Mouse (Mus musculus): Measurements from ENCODE around the gene Spryd4.
"Not testable (repeated sequence)": the region's sequence is repeated elsewhere in the genome, so short reads cannot be mapped to it uniquely, and the experiment has no call there.

Spryd4 gene

DNA sequence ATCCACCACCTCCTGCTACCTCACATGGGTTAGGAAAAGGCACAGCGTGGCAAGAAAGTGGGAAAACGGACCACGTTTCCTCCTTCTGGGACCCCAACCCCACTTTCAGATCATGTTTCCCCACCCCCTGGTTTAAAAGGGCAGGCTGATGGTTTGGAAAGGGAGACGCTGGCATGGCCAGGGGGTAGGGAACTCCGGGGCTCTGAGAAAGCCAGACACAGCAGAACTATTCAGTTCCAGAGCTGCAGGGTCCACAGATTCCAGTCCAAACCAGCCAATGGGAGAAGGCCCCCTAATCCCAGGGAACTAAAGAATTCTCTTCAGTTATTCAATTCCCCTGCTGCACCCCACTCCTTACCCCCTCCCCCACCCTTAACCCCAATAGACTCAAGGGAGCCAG lies 13.5 kb upstream of the Spryd4 start:
- no peak for DNase-seq

DNA sequence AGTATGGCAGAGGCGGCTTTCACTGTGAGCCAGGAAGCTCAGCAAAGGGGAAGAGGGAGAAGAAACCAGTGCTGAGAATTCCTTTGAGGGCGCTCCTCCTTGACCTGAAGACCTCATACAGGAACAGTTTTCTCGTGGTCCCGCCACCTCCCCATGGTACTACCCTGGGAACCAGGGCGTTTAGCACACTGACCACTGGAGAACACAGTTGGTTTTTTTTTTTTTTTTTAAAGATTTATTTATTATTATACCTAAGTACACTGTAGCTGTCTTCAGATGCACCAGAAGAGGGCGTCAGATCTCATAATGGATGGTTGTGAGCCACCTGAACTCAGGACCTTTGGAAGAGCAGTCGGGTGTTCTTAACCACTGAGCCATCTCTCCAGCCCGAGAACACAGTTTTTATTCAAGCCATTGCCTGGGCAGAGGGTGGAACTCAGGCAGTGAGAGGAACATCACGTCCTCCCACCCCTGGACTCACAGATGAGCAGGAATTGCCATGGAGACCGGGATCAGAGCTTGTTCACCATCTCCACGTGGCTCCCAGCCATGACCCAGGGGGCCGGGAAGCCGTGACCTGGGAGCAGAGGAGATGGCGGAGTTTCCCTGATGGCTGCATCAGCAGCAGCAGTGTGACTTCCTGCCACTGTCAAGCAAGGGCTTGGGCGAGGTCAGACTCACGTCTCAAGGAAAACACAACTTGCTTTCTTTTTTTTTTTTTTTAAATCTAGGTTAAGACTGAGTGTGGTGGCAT lies 10.1 kb upstream of the Spryd4 start:
- DNase-seq: no peak

DNA sequence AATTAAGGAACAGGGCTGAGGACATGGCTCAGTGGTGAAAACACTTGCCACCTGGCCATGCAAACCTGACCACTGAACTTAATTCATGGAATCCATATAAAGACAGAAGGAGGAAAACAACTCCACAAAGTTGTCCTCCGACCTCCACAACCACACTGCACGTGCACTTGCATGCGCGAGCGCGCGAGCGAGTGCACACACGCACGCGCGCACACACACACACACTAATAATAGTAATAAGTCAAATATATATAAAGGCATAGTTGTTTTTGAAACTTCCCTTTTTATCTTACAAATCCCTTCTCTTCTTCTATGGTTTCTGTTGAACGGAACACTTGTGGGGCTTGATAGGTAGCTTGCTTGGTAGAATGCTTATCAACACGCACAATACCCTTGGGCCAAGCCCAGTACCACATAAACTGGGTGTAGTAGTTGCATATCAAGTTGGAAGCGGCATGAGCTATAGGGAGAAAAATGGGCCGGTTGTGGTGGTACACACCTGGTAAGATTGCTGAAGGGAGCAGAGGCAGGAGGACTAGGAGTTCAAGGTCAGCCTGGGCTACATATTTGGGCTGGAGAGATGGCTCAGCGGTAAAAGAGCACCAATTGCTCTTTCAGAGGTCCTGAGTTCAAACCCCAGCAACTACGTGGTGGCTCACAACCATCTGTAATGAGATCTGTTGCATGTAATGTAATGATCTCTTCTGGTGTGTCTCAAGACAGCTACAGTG lies 6.9 kb upstream of the Spryd4 start:
- DNase-seq: no peak

DNA sequence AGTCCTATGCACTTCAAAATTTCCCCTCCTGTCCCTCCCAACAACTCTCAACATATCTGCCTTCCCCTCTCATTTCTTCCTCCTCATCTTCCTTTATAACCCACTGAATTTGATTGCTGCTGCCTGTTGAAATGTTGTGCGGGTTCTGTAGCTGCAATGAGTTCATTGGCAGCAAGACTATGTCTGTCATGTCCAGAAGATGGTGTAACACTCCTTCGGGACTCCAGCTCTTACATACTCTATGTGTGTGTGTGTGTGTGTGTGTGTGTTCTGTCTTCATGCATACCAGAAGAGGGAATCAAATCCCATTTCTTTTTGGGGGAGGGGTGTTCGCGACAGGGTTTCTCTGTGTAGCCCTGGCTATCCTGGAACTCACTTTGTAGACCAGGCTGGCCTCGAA lies 3.4 kb upstream of the Spryd4 start:
- DNase-seq: no peak

DNA sequence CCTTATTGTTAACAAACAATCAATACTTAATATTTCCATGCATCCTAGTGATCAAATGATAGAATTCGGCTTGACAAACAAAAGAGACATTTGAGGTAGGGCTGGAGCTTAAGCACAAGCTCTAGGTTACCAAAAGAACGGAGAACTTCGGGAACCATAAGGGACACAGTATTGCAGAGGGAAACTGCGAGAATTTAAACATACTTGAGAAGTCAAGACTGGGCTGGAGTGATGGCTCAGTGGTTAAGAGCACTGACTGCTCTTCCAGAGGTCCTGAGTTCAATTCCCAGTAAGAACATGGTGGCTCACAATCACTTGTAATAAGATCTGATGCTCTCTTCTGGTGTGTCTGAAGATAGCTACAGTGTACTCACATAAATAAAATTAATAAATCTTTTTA lies 2.5 kb upstream of the Spryd4 start:
- not testable (repeated sequence) for DNase-seq

DNA sequence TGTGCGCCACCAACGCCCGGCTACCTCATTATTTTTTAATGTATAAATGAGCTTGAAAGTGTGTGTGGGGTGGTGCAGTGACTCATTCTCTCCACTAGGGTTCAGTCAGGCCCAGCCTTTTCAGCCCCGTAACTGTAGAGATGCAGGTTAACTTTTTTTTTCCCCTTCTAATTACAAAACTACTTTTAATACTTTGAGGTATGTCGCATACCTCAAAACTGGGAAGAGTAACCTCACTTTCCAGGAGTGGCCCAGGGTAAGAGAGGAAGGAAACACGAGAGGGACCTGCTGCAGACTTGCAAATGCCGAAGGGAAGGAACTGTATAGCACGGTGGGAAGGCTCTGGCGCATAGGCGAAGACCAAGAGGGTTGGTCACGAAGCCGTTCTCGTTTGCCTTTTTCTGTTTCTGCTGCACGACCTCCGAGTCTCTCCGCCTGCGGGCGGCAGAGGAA lies 1.3 kb upstream of the Spryd4 start:
- peak; percentile 39 for DNase-seq

DNA sequence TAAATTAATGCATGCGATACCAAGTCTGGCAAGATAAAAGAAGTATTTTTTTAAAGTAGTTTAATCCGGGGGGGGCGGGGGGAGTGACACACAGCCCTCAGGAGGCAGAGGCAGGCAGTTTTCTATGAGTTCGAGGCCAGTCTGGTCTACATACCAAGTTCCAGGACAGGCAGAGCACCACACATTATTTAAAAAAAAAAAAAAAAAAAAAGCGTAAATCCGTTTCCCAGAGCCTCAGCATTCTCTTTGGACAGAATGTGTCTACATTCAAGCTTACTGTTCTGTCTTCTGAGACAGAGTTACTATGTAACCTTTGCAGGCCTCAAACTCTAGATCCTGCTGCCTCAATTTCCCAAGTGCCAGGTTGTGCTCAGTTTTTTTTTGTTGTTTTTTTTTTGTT lies 541 bp upstream of the Spryd4 start:
- no peak for DNase-seq

DNA sequence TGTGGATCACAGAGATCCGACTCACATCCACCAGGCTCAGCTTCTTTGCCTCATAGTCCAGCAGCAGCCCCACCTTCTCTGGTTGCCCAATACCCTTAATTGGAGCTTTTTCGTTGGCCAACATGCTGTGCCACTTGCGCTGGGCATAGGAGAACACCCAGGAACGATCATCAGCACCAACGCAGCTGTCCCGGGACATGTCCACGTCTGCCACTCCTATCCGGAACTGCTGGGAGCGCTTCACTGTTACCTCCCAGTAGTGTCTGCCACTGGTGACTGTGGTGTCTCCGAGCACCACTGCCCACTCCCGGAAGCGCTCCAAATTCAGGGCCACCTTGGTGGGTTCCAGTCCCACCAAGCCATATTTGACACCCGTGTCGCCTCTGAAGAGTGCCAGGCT lies 653 bp downstream of the Spryd4 start:
- DNase-seq: no peak

DNA sequence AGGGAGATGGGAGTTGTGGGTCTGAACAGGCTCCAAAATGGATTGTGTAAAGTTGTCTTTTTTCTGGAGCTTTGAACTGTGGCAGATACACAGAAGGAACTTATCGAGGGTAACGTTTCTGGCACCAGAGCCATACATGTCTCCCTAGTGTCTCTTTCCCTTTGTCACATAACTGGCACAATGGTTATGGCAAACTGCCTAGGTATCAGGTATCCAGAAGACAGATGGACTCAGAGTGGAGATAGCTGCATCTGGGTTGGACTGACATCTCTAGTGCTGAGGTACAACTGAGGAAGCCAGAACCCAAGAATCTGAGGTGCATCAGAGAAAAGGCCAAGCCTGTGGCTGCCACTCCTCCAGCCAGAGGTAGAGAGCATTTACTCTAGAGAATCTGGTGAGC lies 1.5 kb downstream of the Spryd4 start:
- DNase-seq: no peak

DNA sequence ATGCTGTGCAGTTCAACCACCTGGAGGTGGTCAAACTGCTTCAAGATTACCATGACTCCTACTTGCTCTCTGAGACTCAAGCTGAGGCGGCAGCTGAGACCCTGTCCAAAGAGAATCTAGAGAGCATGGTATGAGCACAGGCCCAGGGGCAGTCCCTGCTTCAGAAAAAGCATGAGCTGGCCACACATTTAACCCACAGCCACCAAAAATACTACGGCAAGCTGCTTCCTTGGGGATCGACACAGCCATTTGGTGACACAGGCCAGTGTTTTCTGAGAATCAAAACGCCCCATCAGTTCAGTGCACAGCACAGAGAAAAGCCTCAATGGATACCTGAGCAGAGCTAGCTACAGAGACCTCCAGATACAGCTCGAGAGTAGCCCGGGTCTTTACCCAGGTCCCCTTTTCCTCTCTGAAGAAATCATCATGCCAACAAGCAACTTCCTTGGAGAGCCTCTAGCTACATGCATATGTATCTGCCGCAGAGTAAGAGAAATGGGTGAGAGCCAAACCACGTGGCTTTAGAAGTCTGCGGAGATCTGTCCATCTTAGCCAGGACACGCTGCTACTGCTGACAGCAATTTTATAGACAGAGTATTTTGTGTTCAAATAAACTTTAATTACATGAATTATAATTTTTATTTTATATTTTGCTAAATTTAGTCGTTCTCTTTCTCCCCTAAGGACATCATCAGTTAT lies 2.1 kb downstream of the Spryd4 start:
- no peak for DNase-seq

DNA sequence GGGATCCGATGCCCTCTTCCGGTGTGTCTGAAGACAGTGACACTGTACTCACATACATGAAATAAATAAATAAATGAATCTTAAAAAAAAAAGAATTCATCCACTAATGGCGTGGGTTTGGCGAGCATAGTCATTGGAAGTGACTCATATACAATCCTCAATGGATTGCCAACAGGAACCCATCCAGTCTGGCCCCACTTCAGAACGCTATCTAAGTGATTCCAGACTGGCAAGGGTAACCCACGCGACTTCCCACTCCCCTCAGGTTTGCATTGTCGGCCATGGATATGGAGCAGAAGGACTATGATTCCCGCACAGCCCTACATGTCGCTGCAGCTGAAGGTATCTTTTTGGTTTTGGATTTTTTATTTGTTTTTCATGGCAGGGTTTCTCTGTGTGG lies 3.3 kb downstream of the Spryd4 start:
- no peak for DNase-seq

DNA sequence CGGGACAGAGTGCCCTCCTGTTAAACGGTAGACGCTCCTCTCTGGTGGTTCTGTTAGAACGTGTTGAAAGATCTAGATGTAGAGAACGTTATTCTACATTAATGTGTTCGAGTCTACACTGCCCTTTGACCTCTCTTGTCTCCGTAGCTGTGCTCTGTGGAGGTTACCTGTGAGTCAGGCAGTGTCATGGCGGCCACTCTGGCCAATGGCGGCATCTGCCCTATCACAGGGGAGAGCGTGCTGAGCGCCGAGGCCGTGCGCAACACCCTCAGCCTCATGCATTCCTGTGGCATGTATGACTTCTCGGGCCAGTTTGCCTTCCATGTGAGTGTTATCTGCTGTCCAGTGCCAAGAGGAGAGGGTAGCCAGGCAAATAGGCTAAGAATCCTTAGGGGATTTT lies 6.7 kb downstream of the Spryd4 start:
- DNase-seq: no peak

DNA sequence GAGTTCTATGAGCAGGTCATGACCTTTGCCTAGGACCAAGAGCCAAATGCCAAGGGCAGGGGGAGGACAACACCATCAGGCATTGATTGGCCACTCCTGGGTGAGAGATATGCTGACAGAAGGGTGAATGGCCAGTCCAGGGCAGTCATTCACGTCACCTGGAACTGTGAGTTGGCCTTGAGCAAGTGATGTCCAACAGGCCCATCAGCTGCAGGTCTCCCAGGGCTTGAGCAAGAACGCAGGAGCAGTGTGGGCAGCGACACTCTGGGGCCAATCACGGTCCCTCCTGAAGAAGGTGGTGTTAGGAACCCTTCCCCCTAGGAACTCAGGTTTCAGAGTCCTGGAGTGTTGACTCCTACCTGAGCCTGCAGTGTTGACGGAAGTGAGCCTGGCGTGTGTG lies 9.8 kb downstream of the Spryd4 start:
- no peak for DNase-seq

DNA sequence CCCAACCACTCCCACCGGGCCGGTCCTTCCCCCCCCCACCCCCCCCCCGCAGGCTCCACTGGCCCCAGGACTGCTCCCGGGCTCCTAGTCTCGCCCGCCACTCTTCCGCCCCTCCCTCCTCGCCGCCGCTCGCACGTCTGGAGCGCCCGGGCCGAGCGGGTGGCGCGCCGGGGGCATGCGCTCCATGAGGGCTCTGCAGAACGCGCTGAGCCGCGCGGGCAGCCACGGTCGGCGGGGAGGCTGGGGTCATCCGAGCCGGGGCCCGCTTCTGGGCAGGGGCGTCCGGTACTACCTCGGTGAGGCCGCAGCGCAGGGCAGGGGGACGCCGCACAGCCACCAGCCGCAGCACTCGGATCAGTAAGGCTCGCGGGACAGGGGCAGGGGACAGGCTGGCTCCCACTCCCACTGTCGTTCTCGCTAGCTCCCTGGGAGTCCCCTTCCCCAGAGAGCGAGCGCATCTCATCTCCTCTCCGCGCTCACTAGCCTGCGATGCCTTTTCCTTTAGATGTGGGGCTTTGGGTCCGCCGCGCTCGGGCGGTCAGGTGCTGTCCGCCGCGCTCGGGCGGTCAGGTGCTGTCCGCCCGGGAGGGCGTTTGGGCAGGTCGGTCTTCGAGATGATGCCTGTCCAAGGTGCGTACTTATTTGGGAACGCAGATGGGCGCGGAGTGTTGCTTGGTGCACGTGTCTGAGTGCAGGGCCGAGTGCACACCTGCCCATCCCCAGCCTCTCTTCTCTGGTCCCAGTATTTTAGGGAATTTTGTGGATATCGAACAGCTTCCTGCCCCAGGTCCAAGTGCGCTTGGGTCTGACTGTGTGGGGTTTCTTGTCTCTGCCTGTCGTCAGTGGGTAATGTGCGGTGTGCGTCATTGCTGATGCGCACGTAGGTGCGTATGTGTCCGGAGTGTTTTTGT lies 16.8 kb downstream of the Spryd4 start:
- DNase-seq: peak; percentile 48

DNA sequence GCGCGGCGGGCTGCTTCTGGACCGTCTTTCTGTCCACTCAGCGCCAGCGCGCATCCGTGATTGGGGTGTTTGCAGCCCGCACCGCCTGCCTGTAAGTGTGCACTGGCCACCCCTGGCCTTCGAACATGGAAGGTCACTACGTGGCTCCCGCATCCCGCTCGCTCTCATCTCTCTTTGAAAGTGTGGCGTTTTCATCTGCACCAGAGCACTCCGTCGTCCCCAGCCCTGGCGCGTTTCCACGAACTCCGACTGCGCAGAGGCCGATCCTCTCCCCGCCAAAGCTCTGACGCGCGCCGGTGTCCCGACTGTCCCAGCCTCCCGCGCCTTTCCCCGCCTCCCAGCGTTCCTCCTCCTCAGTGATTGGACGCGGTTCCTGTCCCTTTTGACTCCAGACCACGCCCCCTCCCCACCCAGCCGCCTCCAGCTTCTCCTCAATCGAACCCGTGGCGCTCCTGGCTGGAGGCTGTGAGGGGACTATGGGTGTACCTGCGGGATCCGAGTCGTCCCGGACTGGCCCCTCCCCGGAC lies 17.5 kb downstream of the Spryd4 start, which contains the start of gene Gls2:
Gene Gls2 (plus strand): TSS at position 434 of the 527 bp plus-strand sequence.
- peak; percentile 97 for DNase-seq

DNA sequence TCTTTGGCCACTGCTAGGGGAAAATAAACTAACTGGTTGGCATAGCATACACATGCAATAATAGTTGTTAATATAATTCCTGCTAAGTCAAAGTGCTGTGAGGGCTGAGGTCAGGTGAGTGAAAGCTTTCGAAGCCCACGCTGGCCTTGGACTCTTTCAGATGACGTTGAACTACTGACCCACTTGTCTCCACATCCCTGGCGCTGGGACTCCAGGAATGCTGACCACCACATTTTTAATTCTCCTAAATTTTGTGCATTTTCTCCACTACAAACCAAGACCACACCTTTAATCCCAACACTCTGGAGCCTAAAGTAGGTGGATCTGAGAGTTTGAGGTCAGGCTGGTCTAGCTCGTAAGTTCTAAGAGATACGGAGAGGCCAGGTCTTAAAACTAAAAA lies 18.5 kb downstream of the Spryd4 start:
- DNase-seq: no peak

DNA sequence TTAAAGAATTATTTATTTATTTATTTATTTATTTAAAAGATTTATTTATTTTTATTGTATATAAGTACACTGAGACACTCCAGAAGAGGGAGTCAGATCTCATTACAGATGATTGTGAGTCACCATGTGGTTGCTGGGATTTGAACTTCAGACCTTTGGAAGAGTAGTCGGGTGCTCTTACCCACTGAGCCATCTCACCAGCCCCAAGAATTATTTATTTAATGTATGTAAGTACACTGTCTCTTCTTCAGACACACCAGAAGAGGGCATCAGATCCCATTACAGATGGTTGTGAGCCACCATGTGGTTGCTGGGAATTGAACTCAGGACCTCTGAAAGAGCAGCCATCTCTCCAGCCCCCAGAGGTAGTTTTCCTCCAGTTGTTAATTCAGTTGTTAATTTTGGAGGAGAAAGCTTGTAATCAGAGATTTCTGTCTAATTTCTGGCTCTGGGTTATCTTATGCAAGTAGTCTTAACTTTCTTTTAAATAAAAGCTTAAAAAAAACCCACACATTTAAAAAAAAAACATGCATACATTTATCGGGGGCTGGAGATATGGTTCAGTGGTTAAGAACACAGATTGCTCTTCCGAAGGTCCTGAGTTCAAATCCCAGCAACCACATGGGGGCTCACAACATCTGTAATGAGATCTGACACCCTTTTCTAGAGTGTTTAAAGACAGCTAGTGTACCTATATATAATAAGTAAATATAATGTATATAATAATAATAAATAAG lies 19.4 kb downstream of the Spryd4 start:
- DNase-seq: not testable (repeated sequence)

DNA sequence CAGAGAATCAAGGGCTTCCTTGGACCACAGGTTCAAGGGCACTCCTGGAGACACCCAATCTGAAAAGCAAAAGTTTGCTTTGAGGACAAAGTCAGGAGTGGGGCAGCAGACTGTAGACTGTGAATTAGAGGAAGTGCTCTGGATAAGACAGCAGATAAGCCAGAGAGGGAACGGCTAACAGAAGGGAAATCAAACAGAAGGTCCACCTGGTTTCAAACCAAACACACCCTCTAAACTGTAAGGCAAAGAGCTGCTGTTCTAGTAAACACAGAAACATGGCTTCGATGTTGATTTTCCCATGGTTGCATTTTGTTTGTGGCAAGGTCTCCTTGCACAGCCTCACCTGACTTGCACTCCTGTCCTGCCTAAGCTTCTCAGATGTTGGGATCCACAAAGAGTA lies 20.1 kb downstream of the Spryd4 start:
- no peak for DNase-seq

DNA sequence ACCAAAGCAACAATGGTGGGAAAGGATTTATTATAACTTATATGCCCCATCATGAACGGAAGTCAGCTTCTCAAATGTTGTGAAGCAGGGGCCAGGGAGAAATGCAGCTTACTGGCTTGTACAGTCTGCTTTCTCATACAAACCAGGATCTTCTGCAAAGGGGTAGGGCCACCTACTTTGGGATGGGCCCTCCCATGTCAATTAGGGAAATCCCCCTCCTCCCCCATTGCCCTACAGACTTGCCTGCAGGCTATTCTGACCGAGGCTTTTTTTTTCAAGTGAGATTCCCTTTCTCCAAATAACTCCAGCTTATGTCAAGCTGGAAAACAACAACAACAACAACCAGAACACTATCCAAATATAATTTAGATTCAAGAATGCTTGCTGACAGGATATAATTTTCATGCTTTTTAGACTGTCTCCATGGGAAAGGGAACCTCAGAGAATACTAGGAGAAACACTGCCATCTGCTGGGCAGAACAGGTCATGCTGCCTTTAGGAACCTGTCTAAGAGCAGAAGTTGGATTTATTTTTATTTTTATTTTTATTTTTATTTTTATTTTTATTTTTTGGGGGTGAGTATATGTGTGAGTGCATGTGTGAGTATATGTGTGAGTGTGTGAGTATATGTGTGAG lies 23.2 kb downstream of the Spryd4 start:
- DNase-seq: peak; percentile 83

DNA sequence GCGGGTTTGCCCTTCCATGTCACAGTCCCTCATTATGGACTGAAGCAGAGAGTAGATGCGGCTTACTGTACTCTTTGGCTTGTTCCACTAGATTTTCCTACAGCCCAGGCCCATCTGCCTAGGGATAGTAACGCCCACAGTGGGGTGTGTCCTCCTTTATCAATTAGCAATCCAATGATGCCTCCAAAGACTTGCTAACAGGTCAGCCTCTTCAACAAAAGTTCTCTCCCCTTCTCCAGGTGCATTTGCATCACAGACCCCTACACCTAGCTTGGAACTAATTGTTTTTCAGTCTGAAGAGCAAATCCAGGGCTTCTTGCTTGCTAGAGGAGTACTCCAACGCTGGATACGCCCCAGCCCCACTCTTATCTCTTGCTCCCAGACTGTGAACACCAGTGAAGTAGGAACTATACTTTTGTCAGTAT lies 24.4 kb downstream of the Spryd4 start:
- DNase-seq: no peak

DNA sequence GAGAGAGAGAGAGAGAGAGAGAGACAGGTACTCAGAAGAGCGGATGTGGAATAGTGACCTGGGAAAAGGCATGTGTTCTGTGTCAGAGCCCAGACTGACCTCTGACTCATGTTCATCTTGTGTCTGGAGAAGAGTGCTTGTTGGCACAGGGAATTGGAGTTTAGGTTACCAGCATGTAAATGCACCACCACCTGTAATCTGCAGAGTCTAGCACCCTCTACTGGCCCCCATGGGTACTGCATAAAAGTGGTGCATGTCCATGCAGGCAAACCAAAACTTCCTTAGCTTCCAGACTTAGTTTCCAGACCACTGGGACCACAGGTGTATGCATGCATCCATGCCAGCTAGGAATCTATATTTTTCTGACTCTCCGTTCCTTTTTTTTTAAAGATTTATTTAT lies 25.6 kb downstream of the Spryd4 start:
- peak; percentile 79 for DNase-seq
